Mouse (Mus musculus) erythroblast, embryonic 14.5 days (primary cell): ENCODE measurements around the gene Adcy1.

ENCODE experiments used
- GATA1 ChIP-seq: IDR thresholded peaks from 2 replicates; pipeline ENCODE4 v1.6.1; 2012; ENCODE audit warnings: low read length, inconsistent platforms, mixed read lengths
- TAL1 ChIP-seq: IDR thresholded peaks from 3 replicates; pipeline ENCODE4 v1.6.1; 2012; ENCODE audit warnings: low read length, inconsistent platforms, mixed read lengths

DNA sequence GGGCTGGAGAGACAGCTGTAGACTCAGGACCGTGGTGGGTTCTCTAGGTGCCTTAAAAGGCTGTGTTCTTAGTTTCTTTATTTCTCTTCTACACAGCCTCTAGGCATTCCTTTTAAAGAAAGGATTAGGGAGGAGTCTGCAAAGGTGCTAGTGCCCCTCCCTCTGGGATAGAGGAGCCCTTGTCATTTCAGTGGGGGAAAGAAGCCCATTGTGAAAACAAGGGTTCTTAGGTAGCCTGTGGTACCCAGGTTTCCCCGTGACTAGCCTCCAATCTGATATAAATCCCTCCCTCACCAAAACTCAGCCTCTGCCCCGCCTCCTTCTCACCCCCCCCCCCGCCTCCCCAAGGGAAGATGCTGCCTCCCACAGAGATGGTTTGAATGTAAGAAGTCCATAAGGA lies 2.1 kb downstream of the Adcy1 start:
- no peak for TF ChIP-seq TAL1
- TF ChIP-seq GATA1, result no peak
